Mouse (Mus musculus) liver, embryonic 14.5 days (tissue): ENCODE measurements around the gene Rpp40. TPM values are rescaled to one million over a fixed set of nuclear protein-coding genes. Genes with fewer than 3 reads are reported as not detected.

ENCODE experiments used
- ATAC-seq: fragments of 200-750 bp; cut with Nextera tagmentation; 2 replicates; pipeline ENCODE4 v1.8.0; 2017; ENCODE audit warnings: moderate number of reproducible peaks, mild to moderate bottlenecking, moderate library complexity; ENCODE audit not compliant: insufficient read depth
- DNase-seq, 3 experiments: peaks; one replicate each; pipeline ENCODE4 v3.0.0-alpha.2; 2012 to 2013; ENCODE audit warnings: low read depth in 3 of 3, low spot score in 3 of 3
- H3K27ac ChIP-seq: fragments of 300-500 bp; sonication (generic); 2 replicates; pipeline ENCODE4 v1.5.1; 2014; ENCODE audit warnings: moderate library complexity, mild to moderate bottlenecking, control low read depth, inconsistent platforms
- H3K27me3 ChIP-seq: fragments of 300-500 bp; sonication (generic); 2 replicates; pipeline ENCODE4 v1.6.1; 2014; ENCODE audit warnings: mild to moderate bottlenecking, low read length, moderate library complexity; ENCODE audit not compliant: control insufficient read depth, insufficient read depth
- H3K36me3 ChIP-seq: fragments of 300-500 bp; sonication (generic); replicated peaks from 2 replicates; pipeline ENCODE4 v1.6.1; 2014; ENCODE audit warnings: low read depth; ENCODE audit not compliant: control insufficient read depth, insufficient read depth
- H3K4me1 ChIP-seq, 2 experiments: fragments of 200-500 bp in 1 of 2; fragments of 300-500 bp in 1 of 2; sonication (generic) in 1 of 2; replicated peaks; 2 replicates each; pipeline ENCODE4 v1.6.1; 2012 to 2014; ENCODE audit warnings: antibody characterized with exemption in 1 of 2, inconsistent platforms in 1 of 2, low read length in 1 of 2; ENCODE audit not compliant: control insufficient read depth in 2 of 2, insufficient read depth in 2 of 2
- H3K4me2 ChIP-seq: fragments of 300-500 bp; sonication (generic); 2 replicates; pipeline ENCODE4 v1.6.1; 2014; ENCODE audit warnings: low read depth, mild to moderate bottlenecking, control low read depth, moderate library complexity
- H3K4me3 ChIP-seq, 2 experiments: fragments of 200-500 bp in 1 of 2; fragments of 300-500 bp in 1 of 2; sonication (generic) in 1 of 2; 2 replicates each; pipeline ENCODE4 v1.5.1; 2012 to 2014; ENCODE audit warnings: low read depth in 2 of 2, low read length in 2 of 2, mild to moderate bottlenecking in 2 of 2, control low read depth in 1 of 2, inconsistent platforms in 1 of 2, moderate library complexity in 1 of 2; ENCODE audit not compliant: insufficient read depth in 1 of 2
- H3K9ac ChIP-seq: fragments of 300-500 bp; sonication (generic); replicated peaks from 2 replicates; pipeline ENCODE4 v1.6.1; 2014; ENCODE audit warnings: mild to moderate bottlenecking, control low read depth, moderate library complexity
- H3K9me3 ChIP-seq: fragments of 300-500 bp; sonication (generic); 2 replicates; pipeline ENCODE4 v1.6.1; 2016; ENCODE audit warnings: low read length, mixed read lengths; ENCODE audit not compliant: control insufficient read depth
- CTCF ChIP-seq: IDR thresholded peaks from 2 replicates; pipeline ENCODE4 v1.5.1; 2016; ENCODE audit warnings: antibody characterized with exemption, low read depth, control low read depth
- EP300 ChIP-seq: IDR thresholded peaks from 2 replicates; pipeline ENCODE4 v1.6.1; 2016; ENCODE audit warnings: antibody characterized with exemption, low read depth
- WGBS: fragments of 180-500 bp; shearing (Covaris S2); extraction: QIAGEN DNeasy Blood & Tissue Kit; methylation state at CpG from one replicate; pipeline ENCODE4 v1.1.7; 2014; ENCODE audit not compliant: insufficient replicate concordance; 5-methylcytosine and 5-hydroxymethylcytosine counted together
- polyA plus RNA-seq, 2 experiments: library from polyadenylated mRNA; depleted of rRNA in 1 of 2; stranded (reverse) in 1 of 2; unstranded in 1 of 2; fragments of >200 nt; fragmentation: Nextera tagmentation in 1 of 2; extraction: Ambion mirVana in 1 of 2; gene quantifications; 2 replicates each; pipeline versions ENCODE4 v1.2.1 to v1.2.3; 2012 to 2014

The Rpp40 gene
- 2.5 and 4.3 TPM in 2 replicates for polyA plus RNA-seq (2012; rRNA removed)
- polyA plus RNA-seq (2014; fragmentation: Nextera tagmentation; extraction: Ambion mirVana): 8.8 and 10.3 TPM in 2 replicates

- Histone ChIP-seq H3K4me2 (peak within 1 kb of the TSS; percentile 72), H3K27me3 (no peaks in the 10 kb centered on the region), H3K4me3 (peak within 1 kb of the TSS; percentile 65 to 99), H3K9me3 (no peaks in the 10 kb centered on the region), H3K27ac (no peak within 1 kb of the TSS), H3K36me3 (no peaks in the 10 kb centered on the region), H3K9ac (peak within 1 kb of the TSS; percentile 34), H3K4me1 (0 out of 4 replicates have a peak, but pooled peaks cover 0 to 5% of the 10 kb centered on the region in 2 experiments)
- ATAC-seq (peak; percentile 100), DNase-seq (peak; percentile 80 to 87 (median 83))
- WGBS: under 1% methylated on average over 35 of the region's 35 CpGs
- TF ChIP-seq CTCF (no peak), EP300 (no peak)
Observed at GRCm38 (mm10) chr13:35905879-35906481, at the start of gene Rpp40. Gene Rpp40 (minus strand): TSS chr13:35906359.

GRCm38 (mm10) chr13:35949814-35950455 is 43.8 kb upstream of the Rpp40 start:
- WGBS: 46% methylated on average over 17 of the region's 17 CpGs
- Histone ChIP-seq H3K9me3 (no peaks in the 10 kb centered on the region), H3K27ac (no peak overlapping the region), H3K9ac (no peak overlapping the region), H3K4me1 (peaks cover 0 to 6% of the 10 kb centered on the region in 2 experiments; a peak in 1 of 4 replicates), H3K4me3 (no peak overlapping the region), H3K36me3 (no peaks in the 10 kb centered on the region), H3K27me3 (no peaks in the 10 kb centered on the region), H3K4me2 (no peak overlapping the region)
- ATAC-seq (no peak), DNase-seq (no peak)
- TF ChIP-seq EP300: no peak
- TF ChIP-seq CTCF: no peak

- H3K4me3 ChIP-seq: no peak overlapping the region
- H3K9me3 ChIP-seq: no peaks in the 10 kb centered on the region
- H3K9ac ChIP-seq: no peak overlapping the region
- H3K36me3 ChIP-seq: no peaks in the 10 kb centered on the region
- DNase-seq (peak; percentile 39 to 44 (median 41)), ATAC-seq (no peak)
- no peak overlapping the region for H3K4me2 ChIP-seq
- WGBS: 16% methylated on average over 14 of the region's 14 CpGs
- no peaks in the 10 kb centered on the region for H3K27me3 ChIP-seq
- no peak overlapping the region for H3K27ac ChIP-seq
- H3K4me1 ChIP-seq: peaks cover 0 to 6% of the 10 kb centered on the region in 2 experiments; a peak in 1 of 4 replicates
- TF ChIP-seq CTCF: peak; percentile 94
- TF ChIP-seq EP300: no peak
Observed at GRCm38 (mm10) chr13:35947354-35948000, 41.3 kb upstream of the Rpp40 start.

GRCm38 (mm10) chr13:35946659-35947353 is 40.6 kb upstream of the Rpp40 start:
- Histone ChIP-seq H3K27ac (no peak overlapping the region), H3K9me3 (no peaks in the 10 kb centered on the region), H3K36me3 (no peaks in the 10 kb centered on the region), H3K4me3 (no peak overlapping the region), H3K27me3 (no peaks in the 10 kb centered on the region), H3K4me1 (peaks cover 0 to 6% of the 10 kb centered on the region in 2 experiments; a peak in 1 of 4 replicates), H3K4me2 (no peak overlapping the region), H3K9ac (no peak overlapping the region)
- no peak for TF ChIP-seq CTCF
- TF ChIP-seq EP300: no peak
- WGBS: 57% methylated on average over 20 of the region's 20 CpGs
- no peak for DNase-seq
- ATAC-seq: no peak
